Mouse (Mus musculus): Measurements from ENCODE around the gene Immp2l. TPM values are rescaled to one million over a fixed set of nuclear protein-coding genes. Genes with fewer than 3 reads are reported as not detected.

Gene Immp2l
- polyA plus RNA-seq, 1 experiment from 2014 or later = 7.0 TPM

DNA sequence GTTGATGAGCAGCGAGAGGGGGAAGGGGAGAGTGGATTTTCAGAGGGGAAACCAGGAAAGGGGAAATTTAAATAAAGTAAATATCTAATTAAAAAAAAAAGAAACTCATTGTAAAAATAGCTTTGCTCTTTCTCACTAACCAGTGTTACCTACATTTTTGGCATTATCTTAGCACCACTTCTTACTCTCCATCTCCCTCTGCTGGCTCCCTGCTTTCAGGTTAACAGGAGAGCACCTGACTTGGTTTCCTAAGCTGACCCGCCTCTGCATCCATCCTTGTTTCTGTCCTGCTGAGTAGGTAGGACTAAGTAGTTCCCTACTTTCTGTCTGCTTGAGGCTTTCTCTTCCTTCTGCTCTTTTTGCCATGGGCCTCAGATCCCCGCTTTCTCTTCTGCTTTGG is 198.0 kb downstream of the Immp2l start:
- Histone ChIP-seq H3K9ac (replicated peaks; ENCODE audit: low read length) (no peak overlapping the region), H3K27ac (ENCODE audit: low read length) (no peak overlapping the region), H3K4me2 (replicated peaks; ENCODE audit: low read depth, low read length) (no peak overlapping the region), H3K9me3 (ENCODE audit: low read length) (no peaks in the 10 kb centered on the region), H3K4me3 (ENCODE audit: low read length) (no peak overlapping the region), H3K4me1 (ENCODE audit: insufficient read depth, low read length) (no peaks in the 10 kb centered on the region), H3K27me3 (ENCODE audit: insufficient read depth, low read length) (no peaks in the 10 kb centered on the region), H3K36me3 (ENCODE audit: insufficient read depth, low read length) (no peaks in the 10 kb centered on the region)
- no peak for ATAC-seq (ENCODE audit: low FRiP score, low TSS enrichment)
- WGBS = 69% methylated on average over 3 of the region's 3 CpGs

DNA sequence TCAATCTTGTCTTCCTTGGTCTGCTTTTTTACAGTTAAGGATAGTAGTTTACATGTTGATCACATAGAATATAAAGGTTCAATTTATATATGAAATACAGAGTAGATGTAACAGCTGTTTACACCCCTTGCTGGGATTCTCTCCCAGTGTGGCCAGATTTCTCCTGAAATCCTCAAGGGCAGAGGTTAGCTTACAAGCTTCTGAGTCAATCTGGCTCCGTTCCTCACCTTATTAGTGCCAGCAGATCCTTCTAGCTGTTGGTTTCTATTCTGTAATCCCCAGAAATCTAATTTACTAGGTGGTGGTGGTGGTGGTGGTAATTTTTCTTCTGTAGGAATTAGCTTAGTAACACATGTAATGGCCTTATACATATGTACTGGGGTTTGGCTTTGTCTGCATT is 199.8 kb downstream of the Immp2l start:
- Histone ChIP-seq H3K9me3 (ENCODE audit: low read length) (no peaks in the 10 kb centered on the region), H3K27ac (ENCODE audit: low read length) (no peak overlapping the region), H3K9ac (replicated peaks; ENCODE audit: low read length) (no peak overlapping the region), H3K27me3 (ENCODE audit: insufficient read depth, low read length) (no peaks in the 10 kb centered on the region), H3K4me1 (ENCODE audit: insufficient read depth, low read length) (no peaks in the 10 kb centered on the region), H3K4me3 (ENCODE audit: low read length) (no peak overlapping the region), H3K36me3 (ENCODE audit: insufficient read depth, low read length) (no peaks in the 10 kb centered on the region), H3K4me2 (replicated peaks; ENCODE audit: low read depth, low read length) (no peak overlapping the region)
- 93% methylated on average over 1 of the region's 1 CpGs for WGBS
- no peak for ATAC-seq (ENCODE audit: low FRiP score, low TSS enrichment)

DNA sequence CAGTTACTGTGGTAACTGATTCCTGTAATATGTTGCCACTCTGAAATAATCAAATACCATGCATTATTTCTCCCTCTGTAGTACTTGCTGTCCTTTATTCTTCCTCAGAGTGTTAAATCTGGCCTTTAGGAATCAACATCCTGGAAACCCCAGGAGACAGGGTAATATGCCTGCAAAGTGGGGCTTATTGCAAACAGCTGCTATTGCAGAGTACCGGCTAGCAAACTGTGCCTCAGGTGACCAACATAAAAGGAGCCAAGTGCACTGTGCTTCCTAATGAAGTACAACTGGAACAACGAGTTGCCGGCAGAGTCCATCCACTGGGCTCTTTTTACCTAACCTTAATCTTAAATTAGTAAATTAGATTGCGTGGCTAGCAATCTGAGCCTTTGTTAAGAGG is 200.6 kb downstream of the Immp2l start:
- Histone ChIP-seq H3K4me3 (ENCODE audit: low read length) (no peak overlapping the region), H3K27me3 (ENCODE audit: insufficient read depth, low read length) (no peaks in the 10 kb centered on the region), H3K4me1 (ENCODE audit: insufficient read depth, low read length) (no peaks in the 10 kb centered on the region), H3K9me3 (ENCODE audit: low read length) (no peaks in the 10 kb centered on the region), H3K36me3 (ENCODE audit: insufficient read depth, low read length) (no peaks in the 10 kb centered on the region), H3K9ac (replicated peaks; ENCODE audit: low read length) (no peak overlapping the region), H3K4me2 (replicated peaks; ENCODE audit: low read depth, low read length) (no peak overlapping the region), H3K27ac (ENCODE audit: low read length) (no peak overlapping the region)
- WGBS = 67% methylated on average over 4 of the region's 4 CpGs
- ATAC-seq (ENCODE audit: low FRiP score, low TSS enrichment) = no peak

DNA sequence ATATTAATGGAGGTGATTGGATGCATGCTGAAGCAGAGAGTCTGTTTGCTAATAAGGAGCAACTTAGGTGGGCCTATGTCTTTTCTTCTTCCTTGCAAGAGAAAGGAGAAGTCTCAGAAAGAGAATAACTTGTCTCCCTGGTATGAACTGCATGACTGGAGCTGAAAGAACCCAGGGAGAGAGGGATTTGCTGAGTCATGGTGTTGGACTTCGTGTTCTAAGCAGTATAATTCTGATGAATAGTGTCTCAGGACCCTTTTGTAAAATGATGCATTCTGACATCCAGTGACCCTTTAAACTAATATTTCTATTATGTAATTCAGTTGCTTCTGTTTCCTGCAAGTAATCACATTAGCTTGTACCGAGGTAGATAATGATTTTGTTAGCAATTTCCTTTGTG is 208.1 kb downstream of the Immp2l start:
- Histone ChIP-seq H3K9me3 (ENCODE audit: low read length) (no peaks in the 10 kb centered on the region), H3K27me3 (ENCODE audit: insufficient read depth, low read length) (no peaks in the 10 kb centered on the region), H3K36me3 (ENCODE audit: insufficient read depth, low read length) (no peaks in the 10 kb centered on the region), H3K27ac (ENCODE audit: low read length) (no peak overlapping the region), H3K4me2 (replicated peaks; ENCODE audit: low read depth, low read length) (no peak overlapping the region), H3K4me1 (ENCODE audit: insufficient read depth, low read length) (no peaks in the 10 kb centered on the region), H3K9ac (replicated peaks; ENCODE audit: low read length) (no peak overlapping the region), H3K4me3 (ENCODE audit: low read length) (no peak overlapping the region)
- 47% methylated on average over 2 of the region's 2 CpGs for WGBS
- ATAC-seq (ENCODE audit: low FRiP score, low TSS enrichment) = no peak

DNA sequence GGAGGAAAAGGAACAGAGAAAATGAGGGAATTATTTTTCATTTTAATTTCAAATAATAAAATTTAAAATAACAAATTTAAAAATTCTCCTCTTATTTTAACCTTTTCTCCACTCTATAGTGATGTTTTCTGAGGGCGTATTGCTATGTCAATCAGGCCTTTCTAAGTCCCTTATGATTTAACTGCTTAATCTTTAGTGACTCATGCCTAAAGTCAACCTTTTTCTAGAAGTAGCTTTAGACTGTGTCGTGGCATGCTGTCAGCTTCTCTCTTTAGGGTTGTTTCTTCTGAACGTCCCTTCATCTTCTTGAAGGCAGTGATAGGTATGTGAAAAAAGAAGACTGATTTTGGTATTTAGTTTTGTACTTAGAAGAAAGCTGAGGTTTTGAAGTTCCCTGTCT is 214.0 kb downstream of the Immp2l start:
- 74% methylated on average over 3 of the region's 3 CpGs for WGBS

DNA sequence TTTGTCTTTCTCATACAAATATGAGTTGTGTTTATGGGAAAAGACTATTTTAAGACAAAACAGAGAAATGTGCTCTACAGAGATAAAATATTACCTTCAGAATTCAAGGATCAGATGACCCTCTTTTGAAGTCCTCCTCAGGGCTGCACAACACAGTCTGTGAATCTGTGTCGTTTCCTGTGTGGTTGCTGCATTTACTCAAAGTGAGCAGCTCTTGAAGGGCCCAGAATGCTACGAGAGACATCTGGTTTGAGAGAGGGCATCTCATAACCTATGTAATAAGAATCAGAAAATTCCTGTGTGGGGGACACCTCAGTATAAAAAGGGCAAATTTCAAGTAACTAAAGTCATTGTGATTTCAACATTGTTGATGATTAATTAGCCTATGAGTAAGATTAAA is 217.3 kb downstream of the Immp2l start:
- 35% methylated on average over 2 of the region's 2 CpGs for WGBS
- H3K27ac ChIP-seq (ENCODE audit: low read length) = no peak overlapping the region

More for the DNA sequence above, 214.0 kb downstream of the Immp2l start:
- H3K27ac ChIP-seq (ENCODE audit: low read length) = no peak overlapping the region
- no peak overlapping the region for H3K9ac ChIP-seq (replicated peaks; ENCODE audit: low read length)
- no peaks in the 10 kb centered on the region for H3K4me1 ChIP-seq (ENCODE audit: insufficient read depth, low read length)
- H3K36me3 ChIP-seq (ENCODE audit: insufficient read depth, low read length) = no peaks in the 10 kb centered on the region
- no peaks in the 10 kb centered on the region for H3K9me3 ChIP-seq (ENCODE audit: low read length)
- H3K27me3 ChIP-seq (ENCODE audit: insufficient read depth, low read length) = no peaks in the 10 kb centered on the region
- ATAC-seq (ENCODE audit: low FRiP score, low TSS enrichment) = no peak
- no peak overlapping the region for H3K4me2 ChIP-seq (replicated peaks; ENCODE audit: low read depth, low read length)
- H3K4me3 ChIP-seq (ENCODE audit: low read length) = no peak overlapping the region

DNA sequence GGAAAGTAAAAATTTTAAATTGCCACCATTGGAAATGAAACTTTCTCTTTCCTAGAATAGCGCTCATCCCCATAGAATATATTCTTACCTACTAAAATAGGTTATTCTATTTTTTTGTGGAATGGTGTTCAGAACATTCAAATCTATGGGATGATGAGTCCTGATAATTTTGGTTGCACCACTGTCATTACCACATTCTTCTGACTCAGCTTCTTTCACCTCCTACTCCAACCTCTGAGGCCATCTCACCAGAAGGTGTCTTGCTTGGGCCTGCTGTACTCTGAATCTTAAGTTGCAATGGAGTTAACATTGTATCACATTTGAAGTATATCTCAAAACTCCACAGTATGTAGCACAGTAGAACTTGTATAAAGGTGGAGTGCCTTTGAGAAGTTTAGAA is 224.4 kb downstream of the Immp2l start:
- H3K9me3 ChIP-seq (ENCODE audit: low read length) = no peaks in the 10 kb centered on the region
- H3K4me1 ChIP-seq (ENCODE audit: insufficient read depth, low read length) = no peaks in the 10 kb centered on the region
- no peak overlapping the region for H3K4me3 ChIP-seq (ENCODE audit: low read length)
- 90% methylated on average over 1 of the region's 1 CpGs for WGBS
- H3K27ac ChIP-seq (ENCODE audit: low read length) = no peak overlapping the region
- no peaks in the 10 kb centered on the region for H3K27me3 ChIP-seq (ENCODE audit: insufficient read depth, low read length)
- no peak overlapping the region for H3K9ac ChIP-seq (replicated peaks; ENCODE audit: low read length)
- no peaks in the 10 kb centered on the region for H3K36me3 ChIP-seq (ENCODE audit: insufficient read depth, low read length)
- no peak overlapping the region for H3K4me2 ChIP-seq (replicated peaks; ENCODE audit: low read depth, low read length)
- no peak for ATAC-seq (ENCODE audit: low FRiP score, low TSS enrichment)

More for the DNA sequence above, 217.3 kb downstream of the Immp2l start:
- Histone ChIP-seq H3K36me3 (ENCODE audit: insufficient read depth, low read length) (no peaks in the 10 kb centered on the region), H3K4me3 (ENCODE audit: low read length) (no peak overlapping the region), H3K9me3 (ENCODE audit: low read length) (no peaks in the 10 kb centered on the region), H3K9ac (replicated peaks; ENCODE audit: low read length) (no peak overlapping the region), H3K4me2 (replicated peaks; ENCODE audit: low read depth, low read length) (no peak overlapping the region), H3K27me3 (ENCODE audit: insufficient read depth, low read length) (no peaks in the 10 kb centered on the region), H3K4me1 (ENCODE audit: insufficient read depth, low read length) (no peaks in the 10 kb centered on the region)
- no peak for ATAC-seq (ENCODE audit: low FRiP score, low TSS enrichment)

DNA sequence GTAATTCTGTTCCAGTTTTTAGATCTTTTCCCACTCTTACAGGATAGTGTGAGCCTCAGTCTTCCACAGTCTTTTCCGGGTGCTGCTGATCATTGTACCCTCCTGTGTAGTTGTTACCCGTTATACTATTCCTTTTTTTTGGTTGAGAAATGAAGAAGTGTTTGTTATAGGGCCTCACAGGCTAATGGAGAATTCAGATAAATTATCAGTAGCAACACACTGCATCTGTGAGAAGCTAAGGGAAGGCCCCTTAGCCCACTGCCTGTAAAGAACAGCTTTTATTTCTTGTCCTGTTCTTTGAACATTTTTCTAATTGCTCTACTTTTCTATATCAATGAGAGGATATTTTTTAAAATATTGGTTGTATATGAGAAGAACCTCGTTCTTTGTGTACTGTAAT is 226.2 kb downstream of the Immp2l start:
- no peaks in the 10 kb centered on the region for H3K27me3 ChIP-seq (ENCODE audit: insufficient read depth, low read length)
- no peaks in the 10 kb centered on the region for H3K36me3 ChIP-seq (ENCODE audit: insufficient read depth, low read length)
- no peak overlapping the region for H3K4me2 ChIP-seq (replicated peaks; ENCODE audit: low read depth, low read length)
- no peak overlapping the region for H3K9ac ChIP-seq (replicated peaks; ENCODE audit: low read length)
- H3K4me1 ChIP-seq (ENCODE audit: insufficient read depth, low read length) = no peaks in the 10 kb centered on the region
- no peaks in the 10 kb centered on the region for H3K9me3 ChIP-seq (ENCODE audit: low read length)
- H3K27ac ChIP-seq (ENCODE audit: low read length) = no peak overlapping the region
- H3K4me3 ChIP-seq (ENCODE audit: low read length) = no peak overlapping the region
- no peak for ATAC-seq (ENCODE audit: low FRiP score, low TSS enrichment)
- 83% methylated on average over 3 of the region's 3 CpGs for WGBS

DNA sequence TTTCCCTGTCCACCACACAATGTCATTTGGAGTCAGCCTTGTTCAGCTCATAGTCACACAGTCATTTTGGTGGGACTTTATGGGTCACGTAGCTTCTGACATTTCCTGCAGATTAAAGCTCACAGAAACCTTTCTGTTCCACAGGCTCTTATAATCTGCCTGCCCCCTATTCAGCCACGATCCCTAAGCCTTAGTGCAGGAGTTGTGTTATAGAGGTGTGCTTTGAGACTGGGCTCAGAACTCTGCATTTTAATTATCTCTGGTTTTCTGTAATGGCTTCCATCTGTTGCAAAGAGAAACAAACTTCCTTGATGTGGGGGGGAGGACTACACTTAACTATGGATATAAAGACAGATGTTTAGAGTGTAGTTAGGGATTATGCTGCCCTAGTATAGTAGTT is 234.0 kb downstream of the Immp2l start:
- no peak for ATAC-seq (ENCODE audit: low FRiP score, low TSS enrichment)
- H3K27ac ChIP-seq (ENCODE audit: low read length) = no peak overlapping the region
- H3K36me3 ChIP-seq (ENCODE audit: insufficient read depth, low read length) = no peaks in the 10 kb centered on the region
- no peak overlapping the region for H3K4me2 ChIP-seq (replicated peaks; ENCODE audit: low read depth, low read length)
- H3K9me3 ChIP-seq (ENCODE audit: low read length) = no peaks in the 10 kb centered on the region
- no peaks in the 10 kb centered on the region for H3K27me3 ChIP-seq (ENCODE audit: insufficient read depth, low read length)
- H3K4me1 ChIP-seq (ENCODE audit: insufficient read depth, low read length) = no peaks in the 10 kb centered on the region
- no peak overlapping the region for H3K9ac ChIP-seq (replicated peaks; ENCODE audit: low read length)
- 81% methylated on average over 2 of the region's 2 CpGs for WGBS
- no peak overlapping the region for H3K4me3 ChIP-seq (ENCODE audit: low read length)

DNA sequence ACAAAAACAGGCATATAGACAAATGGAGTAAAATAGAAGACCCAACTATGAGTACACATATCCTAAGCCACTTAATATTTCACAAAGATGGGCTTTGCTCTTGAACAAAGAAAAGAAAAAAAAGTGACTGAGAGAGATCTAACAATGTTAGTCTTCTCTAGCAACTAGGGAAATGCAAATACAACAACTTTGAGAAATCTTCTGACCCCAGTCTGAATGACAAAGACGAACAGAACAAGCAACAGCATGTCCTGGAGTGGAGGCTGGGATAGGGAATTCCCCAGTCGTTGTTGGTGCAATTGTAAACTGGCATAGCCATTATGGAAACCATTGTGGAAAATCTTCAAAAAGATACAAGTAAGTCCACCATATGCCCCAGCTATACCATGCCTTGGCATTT is 235.7 kb downstream of the Immp2l start:
- Histone ChIP-seq H3K4me3 (ENCODE audit: low read length) (no peak overlapping the region), H3K27ac (ENCODE audit: low read length) (no peak overlapping the region), H3K27me3 (ENCODE audit: insufficient read depth, low read length) (no peaks in the 10 kb centered on the region), H3K4me1 (ENCODE audit: insufficient read depth, low read length) (no peaks in the 10 kb centered on the region), H3K9me3 (ENCODE audit: low read length) (no peaks in the 10 kb centered on the region), H3K9ac (replicated peaks; ENCODE audit: low read length) (no peak overlapping the region), H3K36me3 (ENCODE audit: insufficient read depth, low read length) (no peaks in the 10 kb centered on the region), H3K4me2 (replicated peaks; ENCODE audit: low read depth, low read length) (no peak overlapping the region)
- ATAC-seq (ENCODE audit: low FRiP score, low TSS enrichment) = no peak
- 61% methylated on average over 2 of the region's 2 CpGs for WGBS

DNA sequence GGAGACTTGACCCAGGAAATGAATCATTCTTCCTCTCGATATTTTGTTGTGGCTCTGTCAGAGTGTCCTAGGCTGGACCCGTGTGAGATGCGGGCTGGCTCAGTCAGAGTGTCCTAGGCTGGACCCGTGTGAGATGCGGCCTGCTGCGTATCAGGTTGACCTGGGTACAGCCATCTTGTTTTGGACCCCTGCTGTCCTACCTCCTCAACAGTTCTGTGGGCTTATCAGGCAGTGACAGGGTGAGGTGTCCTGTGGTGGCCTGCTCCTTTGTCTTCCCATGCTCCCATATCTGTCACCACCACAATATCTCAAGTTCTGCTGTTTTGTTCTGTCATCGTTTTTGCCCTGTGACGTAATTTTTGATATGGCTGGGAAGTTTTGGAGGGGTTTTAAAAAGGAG is 250.2 kb downstream of the Immp2l start:
- H3K27me3 ChIP-seq (ENCODE audit: insufficient read depth, low read length) = no peaks in the 10 kb centered on the region
- no peak overlapping the region for H3K9ac ChIP-seq (replicated peaks; ENCODE audit: low read length)
- H3K4me1 ChIP-seq (ENCODE audit: insufficient read depth, low read length) = no peaks in the 10 kb centered on the region
- no peak overlapping the region for H3K4me3 ChIP-seq (ENCODE audit: low read length)
- ATAC-seq (ENCODE audit: low FRiP score, low TSS enrichment) = no peak
- H3K36me3 ChIP-seq (ENCODE audit: insufficient read depth, low read length) = no peaks in the 10 kb centered on the region
- WGBS = 86% methylated on average over 8 of the region's 8 CpGs
- no peak overlapping the region for H3K27ac ChIP-seq (ENCODE audit: low read length)
- H3K4me2 ChIP-seq (replicated peaks; ENCODE audit: low read depth, low read length) = no peak overlapping the region
- H3K9me3 ChIP-seq (ENCODE audit: low read length) = 0 out of 2 replicates have a peak, but pooled peaks cover 3% of the 10 kb centered on the region
